Mouse (Mus musculus) olfactory bulb, adult 2 months (tissue): ENCODE results near the gene Naa60. TPM values are rescaled to one million over a fixed set of nuclear protein-coding genes. Genes with fewer than 3 reads are reported as not detected.

ENCODE experiments used
- H3K27ac ChIP-seq: fragments of 200-500 bp; 2 replicates; pipeline ENCODE4 v1.5.1; 2012; ENCODE audit warnings: low read depth, low read length; ENCODE audit not compliant: insufficient read depth
- H3K4me1 ChIP-seq: fragments of 200-500 bp; 2 replicates; pipeline ENCODE4 v1.6.1; 2012; ENCODE audit warnings: low read length; ENCODE audit not compliant: control insufficient read depth, insufficient read depth
- H3K4me3 ChIP-seq: fragments of 200-500 bp; 2 replicates; pipeline ENCODE4 v1.5.1; 2012; ENCODE audit warnings: mild to moderate bottlenecking, low read depth, low read length, moderate library complexity; ENCODE audit not compliant: insufficient read depth
- CTCF ChIP-seq: fragments of 200-500 bp; IDR thresholded peaks from 2 replicates; pipeline ENCODE4 v1.5.1; 2012; ENCODE audit warnings: low read depth, mild to moderate bottlenecking, low read length, moderate library complexity; ENCODE audit not compliant: insufficient read depth
- POLR2A ChIP-seq: fragments of 200-500 bp; IDR thresholded peaks from 2 replicates; pipeline ENCODE4 v1.6.1; 2012; ENCODE audit warnings: mild to moderate bottlenecking, low read depth, low read length, moderate library complexity; ENCODE audit not compliant: insufficient read depth
- WGBS: fragments of 180-500 bp; shearing (Covaris S2); methylation state at CpG from one replicate; pipeline ENCODE4 v1.1.7; 2018; 5-methylcytosine and 5-hydroxymethylcytosine counted together
- polyA plus RNA-seq: library from polyadenylated mRNA; stranded (reverse); fragments of >200 nt; gene quantifications from 2 replicates; pipeline ENCODE4 v1.2.4, GENCODE M21; 2012; ENCODE audit warnings: low replicate concordance; ENCODE audit not compliant: missing spikeins, insufficient read depth, insufficient read length

Naa60 gene
- polyA plus RNA-seq, 1 experiment, result not detected

DNA sequence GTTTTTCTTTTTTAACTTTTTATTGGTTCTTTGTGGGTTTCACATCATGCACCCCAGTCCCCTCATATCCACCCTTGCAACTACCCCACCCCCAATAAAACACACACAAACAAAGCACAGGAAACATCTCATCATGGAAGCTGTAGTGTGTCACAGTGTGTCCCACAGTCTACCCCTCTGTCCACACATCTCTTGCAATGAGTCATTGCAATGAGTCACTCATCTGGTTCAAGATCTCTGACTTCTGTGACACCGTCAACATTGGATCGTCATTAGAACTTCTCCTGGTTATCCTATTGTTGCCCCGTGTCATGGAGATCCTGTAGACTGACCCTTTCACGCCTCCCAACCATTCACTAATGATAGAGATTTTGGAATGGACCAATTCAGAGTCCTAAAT is 62.5 kb downstream of the Naa60 start:
- Histone ChIP-seq H3K4me1 (no peaks in the 10 kb centered on the region), H3K27ac (no peak overlapping the region), H3K4me3 (no peak overlapping the region)
- no peak for TF ChIP-seq CTCF
- TF ChIP-seq POLR2A, result no peak
- WGBS, result 92% methylated on average over 4 of the region's 4 CpGs

GRCm38 (mm10) chr16:3951141-3951540 is 79.0 kb downstream of the Naa60 start:
- TF ChIP-seq POLR2A, result no peak
- no peak for TF ChIP-seq CTCF
- Histone ChIP-seq H3K4me1 (peaks cover 2% of the 10 kb centered on the region; the same call in 1 of the 2 replicates), H3K27ac (no peak overlapping the region), H3K4me3 (no peak overlapping the region)
- WGBS, result 100% methylated on average over 1 of the region's 1 CpGs

Other genes starting within 250 kb of the Naa60 start
- gene Mefv, start 154.3 kb upstream of the Naa60 start, polyA plus RNA-seq, result not detected in 2 replicates
- not detected in 2 replicates for gene Zfp263, start 128.3 kb upstream of the Naa60 start, polyA plus RNA-seq
- gene Olfr15, start 41.5 kb upstream of the Naa60 start, polyA plus RNA-seq, result not detected in 2 replicates
- not detected in 2 replicates for gene Zfp174, start 25.1 kb upstream of the Naa60 start, polyA plus RNA-seq
- gene Zfp597, start 12.2 kb downstream of the Naa60 start, polyA plus RNA-seq, result not detected in 2 replicates
- not detected in 2 replicates for gene Gm20695, start 12.3 kb downstream of the Naa60 start, polyA plus RNA-seq
- gene 1700037C18Rik, start 36.3 kb downstream of the Naa60 start, polyA plus RNA-seq, result not detected in 2 replicates
- gene Cluap1, start 36.4 kb downstream of the Naa60 start, polyA plus RNA-seq, result not detected in 2 replicates
- not detected in 2 replicates for gene Nlrc3, start 104.3 kb downstream of the Naa60 start, polyA plus RNA-seq
- 162 TPM in 1 of 2 replicates, not detected in the other for gene Slx4, start 131.4 kb downstream of the Naa60 start, polyA plus RNA-seq
- gene Dnase1, start 164.6 kb downstream of the Naa60 start, polyA plus RNA-seq, result not detected in 2 replicates
- gene Trap1, start 205.5 kb downstream of the Naa60 start, polyA plus RNA-seq, result not detected in 2 replicates